Mouse (Mus musculus) MEL (cell line): ENCODE measurements at regions not wholly inside any gene's neighbourhood (a gene's known extent, or its start where the extent isn't known, plus 50 kb on each side); places are given as distances from the start of the nearest gene placed in this dataset.

Source experiments
- DNase-seq: peaks from one replicate; pipeline ENCODE4 v3.0.0; 2011; ENCODE audit warnings: low read depth, low spot score
- H3K27ac ChIP-seq: 2 replicates; pipeline ENCODE4 v1.5.1; 2012; ENCODE audit warnings: low read depth, mild to moderate bottlenecking, control low read depth, low read length, moderate library complexity; ENCODE audit not compliant: control insufficient read depth
- H3K27me3 ChIP-seq, 2 experiments: fragments of 150-350 bp in 1 of 2; sonication (generic) in 1 of 2; 2 replicates each; pipeline ENCODE4 v1.6.1; 2012; ENCODE audit warnings: low read length in 2 of 2, mild to moderate bottlenecking in 2 of 2, improper control_type of control experiment in 1 of 2, moderate library complexity in 1 of 2; ENCODE audit not compliant: insufficient read depth in 2 of 2, control insufficient read depth in 1 of 2
- H3K36me3 ChIP-seq, 2 experiments: 2 replicates each; pipeline ENCODE4 v1.6.1; 2012 to 2014; ENCODE audit warnings: low read length in 2 of 2, improper control_type of control experiment in 1 of 2, inconsistent platforms in 1 of 2, mild to moderate bottlenecking in 1 of 2; ENCODE audit not compliant: insufficient read depth in 2 of 2, control insufficient read depth in 1 of 2
- H3K4me1 ChIP-seq, 2 experiments: fragments of 150-350 bp in 1 of 2; sonication (generic) in 1 of 2; 2 replicates each; pipeline ENCODE4 v1.6.1; 2012; ENCODE audit warnings: low read length in 2 of 2, improper control_type of control experiment in 1 of 2, mild to moderate bottlenecking in 1 of 2; ENCODE audit not compliant: insufficient read depth in 2 of 2, control insufficient read depth in 1 of 2
- H3K4me3 ChIP-seq, 2 experiments: fragments of 150-350 bp in 1 of 2; sonication (generic) in 1 of 2; 2 replicates each; pipeline ENCODE4 v1.5.1; 2012; ENCODE audit warnings: low read depth in 2 of 2, low read length in 2 of 2, mild to moderate bottlenecking in 2 of 2, moderate library complexity in 2 of 2, control low read depth in 1 of 2, improper control_type of control experiment in 1 of 2; ENCODE audit not compliant: control insufficient read depth in 1 of 2, insufficient read depth in 1 of 2
- H3K79me2 ChIP-seq: 2 replicates; pipeline ENCODE4 v1.6.1; 2012; ENCODE audit warnings: mild to moderate bottlenecking, low read length, moderate library complexity; ENCODE audit not compliant: control insufficient read depth, poor library complexity, insufficient read depth
- H3K9ac ChIP-seq: 2 replicates; pipeline ENCODE4 v1.6.1; 2012; ENCODE audit warnings: low read depth, mild to moderate bottlenecking, control low read depth, low read length, moderate library complexity; ENCODE audit not compliant: control insufficient read depth, poor library complexity, severe bottlenecking
- H3K9me3 ChIP-seq: fragments of 150-350 bp; sonication (generic); replicated peaks from 2 replicates; pipeline ENCODE4 v1.6.1; 2012; ENCODE audit warnings: mild to moderate bottlenecking, low read length, improper control_type of control experiment, moderate library complexity; ENCODE audit not compliant: insufficient read depth
- BHLHE40 ChIP-seq: IDR thresholded peaks from 2 replicates; pipeline ENCODE4 v1.6.1; 2012; ENCODE audit warnings: low read depth, mild to moderate bottlenecking, inconsistent platforms, low read length, improper control_type of control experiment, borderline replicate concordance
- CTCF ChIP-seq, 3 experiments: IDR thresholded peaks in 2 of 3; conservative IDR thresholded peaks in 1 of 3; 2 replicates each; pipeline ENCODE4 v1.5.1; 2011 to 2012; ENCODE audit warnings: low read length in 3 of 3, low read depth in 2 of 3, mild to moderate bottlenecking in 2 of 3, improper control_type of control experiment in 1 of 3, inconsistent platforms in 1 of 3, mixed read lengths in 1 of 3, moderate library complexity in 1 of 3; ENCODE audit not compliant: control insufficient read depth in 1 of 3, insufficient read depth in 1 of 3, poor library complexity in 1 of 3, severe bottlenecking in 1 of 3
- JUND ChIP-seq: IDR thresholded peaks from 2 replicates; pipeline ENCODE4 v1.6.1; 2011; ENCODE audit warnings: low read depth, mild to moderate bottlenecking, improper control_type of control experiment, low read length
- KAT2A ChIP-seq: conservative IDR thresholded peaks from 2 replicates; pipeline ENCODE4 v1.6.1; 2012; ENCODE audit warnings: low read depth, low read length, improper control_type of control experiment, inconsistent platforms
- MAX ChIP-seq: IDR thresholded peaks from 2 replicates; pipeline ENCODE4 v1.6.1; 2011; ENCODE audit warnings: low read length, improper control_type of control experiment
- MAZ ChIP-seq: IDR thresholded peaks from 2 replicates; pipeline ENCODE4 v1.6.1; 2012; ENCODE audit warnings: low read depth, mild to moderate bottlenecking, inconsistent platforms, low read length, improper control_type of control experiment
- MEF2A ChIP-seq: IDR thresholded peaks from 2 replicates; pipeline ENCODE4 v1.6.1; 2014; ENCODE audit warnings: low read depth, mild to moderate bottlenecking, inconsistent platforms, low read length, improper control_type of control experiment; ENCODE audit not compliant: poor library complexity, insufficient replicate concordance, severe bottlenecking; ENCODE audit errors: extremely low read depth
- MYC ChIP-seq: IDR thresholded peaks from 2 replicates; pipeline ENCODE4 v1.6.1; 2011; ENCODE audit warnings: low read depth, mild to moderate bottlenecking, low read length, improper control_type of control experiment, moderate library complexity
- NELFE ChIP-seq: IDR thresholded peaks from 2 replicates; pipeline ENCODE4 v1.6.1; 2011; ENCODE audit warnings: low read depth, low read length, improper control_type of control experiment
- NRF1 ChIP-seq: IDR thresholded peaks from 2 replicates; pipeline ENCODE4 v1.6.1; 2014; ENCODE audit warnings: low read depth, mild to moderate bottlenecking, inconsistent platforms, low read length, improper control_type of control experiment, moderate library complexity; ENCODE audit not compliant: poor library complexity, insufficient read depth, severe bottlenecking
- POLR2AphosphoS2 ChIP-seq: IDR thresholded peaks from 2 replicates; pipeline ENCODE4 v1.6.1; 2011; ENCODE audit warnings: low read length, improper control_type of control experiment
- RAD21 ChIP-seq: IDR thresholded peaks from 2 replicates; pipeline ENCODE4 v1.6.1; 2011; ENCODE audit warnings: mild to moderate bottlenecking, low read depth, low read length, improper control_type of control experiment
- RCOR1 ChIP-seq: IDR thresholded peaks from 2 replicates; pipeline ENCODE4 v1.6.1; 2012; ENCODE audit warnings: low read depth, mild to moderate bottlenecking, inconsistent platforms, low read length, improper control_type of control experiment
- SMC3 ChIP-seq: IDR thresholded peaks from 2 replicates; pipeline ENCODE4 v1.6.1; 2011; ENCODE audit warnings: low read depth, low read length, improper control_type of control experiment
- TCF12 ChIP-seq: IDR thresholded peaks from 2 replicates; pipeline ENCODE4 v1.6.1; 2014; ENCODE audit warnings: low read depth, mild to moderate bottlenecking, inconsistent platforms, low read length, improper control_type of control experiment, moderate library complexity
- UBTF ChIP-seq: IDR thresholded peaks from 2 replicates; pipeline ENCODE4 v1.6.1; 2012; ENCODE audit warnings: low read depth, mild to moderate bottlenecking, inconsistent platforms, low read length, improper control_type of control experiment, moderate library complexity, borderline replicate concordance; ENCODE audit not compliant: insufficient read depth
- USF2 ChIP-seq, 2 experiments: IDR thresholded peaks; 2 replicates each; pipeline ENCODE4 v1.6.1; 2011 to 2012; ENCODE audit warnings: improper control_type of control experiment in 2 of 2, low read length in 2 of 2, borderline replicate concordance in 1 of 2, inconsistent platforms in 1 of 2, low read depth in 1 of 2, mild to moderate bottlenecking in 1 of 2; ENCODE audit not compliant: insufficient read depth in 1 of 2
- ZNF384 ChIP-seq: IDR thresholded peaks from 2 replicates; pipeline ENCODE4 v1.6.1; 2012; ENCODE audit warnings: low read depth, mild to moderate bottlenecking, inconsistent platforms, low read length, improper control_type of control experiment

DNA sequence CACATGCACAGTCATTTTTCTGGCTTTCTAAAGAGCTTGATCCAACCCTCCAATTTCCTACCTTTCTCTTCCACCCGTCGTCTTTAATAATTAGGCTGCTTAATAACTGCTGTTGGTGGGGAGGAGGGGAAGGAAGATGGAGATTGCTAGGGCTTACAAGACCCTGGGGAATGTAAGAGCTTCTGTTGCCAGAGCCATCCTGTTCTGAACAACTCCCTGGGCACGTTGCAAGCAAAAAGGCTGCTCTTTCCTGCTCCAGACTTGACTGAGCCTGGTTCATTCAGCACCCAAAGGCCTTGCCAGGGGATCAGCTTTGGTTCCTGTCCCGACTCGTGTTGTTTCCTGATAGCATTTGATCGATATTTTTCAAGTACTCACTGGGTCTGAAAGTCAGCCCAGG, 82.3 kb upstream of the Fut8 start:
- H3K9ac ChIP-seq, result no peak overlapping the region
- H3K79me2 ChIP-seq, result no peaks in the 10 kb centered on the region; the same call in 1 of the 2 replicates
- no peak for DNase-seq
- no peak overlapping the region for H3K27ac ChIP-seq
- peaks cover 10 to 11% of the 10 kb centered on the region in 2 experiments for H3K4me1 ChIP-seq
- H3K4me3 ChIP-seq, result no peak overlapping the region
- H3K9me3 ChIP-seq, result no peaks in the 10 kb centered on the region
- peaks cover 9 to 20% of the 10 kb centered on the region in 2 experiments for H3K36me3 ChIP-seq
- no peak for TF ChIP-seq MEF2A
- H3K27me3 ChIP-seq, result no peaks in the 10 kb centered on the region

- H3K79me2 ChIP-seq, result no peaks in the 10 kb centered on the region
- H3K9me3 ChIP-seq, result no peaks in the 10 kb centered on the region
- no peak for DNase-seq
- peaks cover 3 to 4% of the 10 kb centered on the region in 2 experiments; a peak in 3 of 4 replicates for H3K36me3 ChIP-seq
- TF ChIP-seq JUND (no peak), KAT2A (no peak), BHLHE40 (no peak), RAD21 (no peak), CTCF (IDR thresholded peaks at IDR 0.05 in 2 of 3, conservative IDR thresholded peaks at IDR 0.05 in 1 of 3; ENCODE audit: control insufficient read depth in 1 of 3, insufficient read depth in 1 of 3, low read depth in 2 of 3, low read length in 3 of 3, poor library complexity in 1 of 3, severe bottlenecking in 1 of 3) (no peak), MEF2A (no peak), MAX (no peak), NELFE (no peak), MYC (no peak), RCOR1 (no peak), ZNF384 (no peak), USF2 (IDR thresholded peaks at IDR 0.05; ENCODE audit: borderline replicate concordance in 1 of 2, insufficient read depth in 1 of 2, low read depth in 1 of 2, low read length in 2 of 2) (no peak), SMC3 (no peak), UBTF (no peak), POLR2AphosphoS2 (no peak)
- H3K9ac ChIP-seq, result no peak overlapping the region
- H3K4me3 ChIP-seq, result no peak overlapping the region
- H3K4me1 ChIP-seq, result peaks cover 0 to 4% of the 10 kb centered on the region in 2 experiments; a peak in 2 of 4 replicates
- H3K27me3 ChIP-seq, result no peaks in the 10 kb centered on the region
- no peak overlapping the region for H3K27ac ChIP-seq
Observed at GRCm38 (mm10) chr12:77151471-77151870, 86.5 kb upstream of the Fut8 start.

- H3K9me3 ChIP-seq, result no peaks in the 10 kb centered on the region
Observed at GRCm38 (mm10) chr12:77149835-77150234, 88.1 kb upstream of the Fut8 start.

More at GRCm38 (mm10) chr12:77149835-77150234, 88.1 kb upstream of the Fut8 start:
- H3K36me3 ChIP-seq, result peaks cover 0 to 2% of the 10 kb centered on the region in 2 experiments; a peak in 2 of 4 replicates
- H3K9ac ChIP-seq, result no peak overlapping the region
- no peaks in the 10 kb centered on the region for H3K79me2 ChIP-seq
- H3K27me3 ChIP-seq, result no peaks in the 10 kb centered on the region
- H3K27ac ChIP-seq, result no peak overlapping the region
- peaks cover 0 to 3% of the 10 kb centered on the region in 2 experiments; a peak in 2 of 4 replicates for H3K4me1 ChIP-seq
- TF ChIP-seq NRF1 (no peak), KAT2A (no peak), RCOR1 (no peak), POLR2AphosphoS2 (no peak), MAZ (no peak), TCF12 (no peak), JUND (no peak)
- no peak for DNase-seq
- H3K4me3 ChIP-seq, result no peak overlapping the region
